Mouse (Mus musculus): ENCODE data around the gene Slc13a4. TPM values are rescaled to one million over a fixed set of nuclear protein-coding genes. Genes with fewer than 3 reads are reported as not detected.

Slc13a4 gene
- polyA plus RNA-seq, 1 experiment from 2014 or later = 1.3 TPM

DNA sequence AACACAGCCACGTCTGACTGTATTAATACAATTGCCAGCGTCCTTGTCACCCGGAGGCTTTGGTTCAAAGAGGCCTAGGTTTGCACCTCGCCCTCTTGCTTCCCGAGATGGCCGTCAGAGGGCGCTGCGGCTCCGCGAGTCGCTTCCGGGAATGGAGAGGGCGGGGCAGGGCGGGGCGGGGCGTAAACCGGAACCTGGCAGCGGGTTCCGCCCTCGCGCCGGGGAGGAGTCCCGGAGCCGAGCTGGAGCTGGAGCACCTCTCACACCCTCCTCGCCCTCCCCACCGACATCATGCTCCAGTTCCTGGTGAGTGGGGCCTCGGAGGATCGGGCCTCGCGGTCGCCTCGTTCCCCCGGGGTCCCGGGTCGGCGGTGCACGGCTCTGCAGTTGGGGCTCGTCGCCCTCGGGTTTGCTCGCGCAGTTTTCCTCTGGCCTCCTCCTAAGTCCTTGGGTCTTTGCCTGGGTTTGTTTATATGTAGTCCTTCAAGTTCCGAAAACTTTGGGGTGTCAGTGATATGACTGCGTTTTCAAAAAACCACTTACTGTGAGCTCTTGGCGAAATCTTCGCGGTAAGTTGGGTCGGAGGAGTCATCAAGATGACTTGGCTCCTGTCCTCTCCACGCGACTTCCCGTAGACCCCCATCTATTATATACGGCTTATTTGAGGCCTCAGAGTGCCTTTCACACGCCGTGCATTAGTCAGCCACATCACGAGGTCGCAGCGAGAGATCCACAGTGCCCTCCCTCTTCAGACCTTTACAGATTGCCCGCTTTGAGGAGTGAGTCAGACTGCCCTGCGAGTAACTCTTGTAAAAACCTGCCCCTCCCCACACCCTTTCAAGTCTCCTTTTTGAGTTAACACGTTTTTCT is 55.2 kb downstream of the Slc13a4 start:
- peak overlapping the region; percentile 60 for H3K4me2 ChIP-seq (replicated peaks)
- WGBS = under 1% methylated on average over 60 of the region's 60 CpGs
- ATAC-seq (ENCODE audit: low FRiP score) = peak; percentile 92

GRCm38 (mm10) chr6:35251807-35252476 is 56.0 kb downstream of the Slc13a4 start:
- H3K27me3 ChIP-seq = no peaks in the 10 kb centered on the region
- H3K36me3 ChIP-seq = peaks cover 3% of the 10 kb centered on the region; the same call in 1 of the 2 replicates
- WGBS = 59% methylated on average over 17 of the region's 17 CpGs
- H3K27ac ChIP-seq = peak overlapping the region; percentile 67; the same call in 1 of the 2 replicates
- H3K4me1 ChIP-seq = peaks cover 27% of the 10 kb centered on the region
- peak overlapping the region; percentile 78; the same call in 1 of the 2 replicates for H3K9ac ChIP-seq
- H3K9me3 ChIP-seq (replicated peaks) = no peaks in the 10 kb centered on the region
- peak overlapping the region; percentile 57 for H3K4me3 ChIP-seq
- peak; percentile 21 for ATAC-seq (ENCODE audit: low FRiP score)
- peak overlapping the region; percentile 60 for H3K4me2 ChIP-seq (replicated peaks)

More for the DNA sequence above, 55.2 kb downstream of the Slc13a4 start:
- H3K27me3 ChIP-seq = no peaks in the 10 kb centered on the region
- H3K9ac ChIP-seq = peak overlapping the region; percentile 78
- no peaks in the 10 kb centered on the region for H3K36me3 ChIP-seq
- H3K4me3 ChIP-seq = peak overlapping the region; percentile 57
- H3K27ac ChIP-seq = peak overlapping the region; percentile 67
- H3K9me3 ChIP-seq (replicated peaks) = no peaks in the 10 kb centered on the region
- H3K4me1 ChIP-seq = peaks cover 27% of the 10 kb centered on the region

- Histone ChIP-seq H3K4me1 (no peaks in the 10 kb centered on the region), H3K36me3 (peaks cover 66% of the 10 kb centered on the region), H3K9ac (no peak overlapping the region), H3K4me2 (replicated peaks) (no peak overlapping the region), H3K9me3 (replicated peaks) (no peaks in the 10 kb centered on the region), H3K27me3 (no peaks in the 10 kb centered on the region), H3K4me3 (no peak overlapping the region), H3K27ac (no peak overlapping the region)
- WGBS = 64% methylated on average over 5 of the region's 5 CpGs
- ATAC-seq (ENCODE audit: low FRiP score) = no peak
Observed at GRCm38 (mm10) chr6:35245086-35245485, 62.8 kb downstream of the Slc13a4 start.

GRCm38 (mm10) chr6:35243989-35244388 is 63.9 kb downstream of the Slc13a4 start:
- H3K4me2 ChIP-seq (replicated peaks) = no peak overlapping the region
- H3K9ac ChIP-seq = no peak overlapping the region
- H3K36me3 ChIP-seq = peaks cover 71% of the 10 kb centered on the region
- H3K4me3 ChIP-seq = no peak overlapping the region
- 88% methylated on average over 9 of the region's 9 CpGs for WGBS
- no peaks in the 10 kb centered on the region for H3K27me3 ChIP-seq
- H3K27ac ChIP-seq = no peak overlapping the region
- no peak for ATAC-seq (ENCODE audit: low FRiP score)
- H3K4me1 ChIP-seq = no peaks in the 10 kb centered on the region
- no peaks in the 10 kb centered on the region for H3K9me3 ChIP-seq (replicated peaks)

DNA sequence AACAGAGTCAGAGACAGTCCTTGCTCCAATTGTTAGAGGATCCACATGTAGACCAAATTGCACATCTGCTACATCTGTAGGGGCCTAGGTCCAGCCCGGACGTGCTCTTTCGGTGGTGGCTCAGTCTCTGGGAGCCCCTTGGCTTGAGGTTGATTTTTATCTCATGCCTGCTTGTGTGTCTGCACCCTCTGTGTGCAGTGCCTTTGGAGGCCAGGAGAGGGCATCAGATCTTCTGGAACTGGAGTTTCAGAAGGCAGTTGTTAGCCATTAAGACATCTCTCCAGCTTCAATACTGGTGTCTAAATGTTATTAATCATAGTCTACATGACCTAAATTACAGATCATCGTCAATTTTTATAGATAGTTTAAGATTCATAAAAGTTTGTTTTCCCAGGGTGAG is 64.7 kb downstream of the Slc13a4 start:
- no peaks in the 10 kb centered on the region for H3K27me3 ChIP-seq
- no peak overlapping the region for H3K4me2 ChIP-seq (replicated peaks)
- no peak overlapping the region for H3K27ac ChIP-seq
- no peak for ATAC-seq (ENCODE audit: low FRiP score)
- no peak overlapping the region for H3K4me3 ChIP-seq
- 98% methylated on average over 4 of the region's 4 CpGs for WGBS
- H3K9ac ChIP-seq = no peak overlapping the region
- H3K9me3 ChIP-seq (replicated peaks) = no peaks in the 10 kb centered on the region
- no peaks in the 10 kb centered on the region for H3K4me1 ChIP-seq
- H3K36me3 ChIP-seq = peaks cover 78% of the 10 kb centered on the region

DNA sequence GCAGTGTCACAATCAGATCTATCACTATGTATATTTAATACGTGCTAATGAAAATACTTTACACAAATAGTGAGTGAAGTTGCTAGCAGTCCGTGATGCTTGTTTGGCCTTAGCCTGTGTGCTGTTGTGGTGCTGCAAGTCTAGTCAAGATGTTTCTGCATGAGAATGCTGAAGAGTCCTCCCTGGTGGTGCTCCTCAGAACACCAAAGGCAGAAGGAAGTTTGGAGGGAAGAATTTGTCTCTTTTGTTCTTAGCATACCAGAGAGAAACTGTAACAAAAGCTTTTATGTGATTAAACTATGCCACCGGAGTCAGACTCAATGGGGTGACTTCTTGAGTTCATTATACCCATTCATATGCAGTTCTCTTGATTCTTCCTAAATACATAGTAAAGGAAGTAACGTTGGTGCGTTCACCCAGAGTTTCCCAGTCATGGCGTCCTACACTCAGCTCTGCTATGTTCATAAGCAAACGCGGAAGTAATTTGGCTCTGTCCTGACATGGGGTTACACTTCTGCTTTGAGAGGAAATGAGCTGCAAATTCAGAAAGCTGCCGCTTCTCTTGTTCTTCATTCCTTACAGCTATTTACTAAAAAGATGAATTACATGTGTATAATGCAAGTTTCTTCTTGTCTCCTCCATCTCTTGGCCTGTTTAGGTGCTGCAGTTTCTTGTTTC is 71.7 kb downstream of the Slc13a4 start:
- ATAC-seq (ENCODE audit: low FRiP score) = no peak
- H3K9ac ChIP-seq = no peak overlapping the region
- H3K36me3 ChIP-seq = peaks cover 74% of the 10 kb centered on the region

GRCm38 (mm10) chr6:35229415-35229814 is 78.5 kb downstream of the Slc13a4 start:
- H3K27me3 ChIP-seq = no peaks in the 10 kb centered on the region
- no peak for ATAC-seq (ENCODE audit: low FRiP score)
- 92% methylated on average over 1 of the region's 1 CpGs for WGBS
- H3K9me3 ChIP-seq (replicated peaks) = no peaks in the 10 kb centered on the region
- H3K9ac ChIP-seq = no peak overlapping the region
- no peak overlapping the region for H3K4me2 ChIP-seq (replicated peaks)
- no peak overlapping the region for H3K27ac ChIP-seq
- H3K4me3 ChIP-seq = no peak overlapping the region
- H3K36me3 ChIP-seq = peaks cover 62% of the 10 kb centered on the region
- H3K4me1 ChIP-seq = no peaks in the 10 kb centered on the region

More for the DNA sequence above, 71.7 kb downstream of the Slc13a4 start:
- H3K27ac ChIP-seq = no peak overlapping the region
- no peaks in the 10 kb centered on the region for H3K27me3 ChIP-seq
- no peaks in the 10 kb centered on the region for H3K9me3 ChIP-seq (replicated peaks)
- no peak overlapping the region for H3K4me2 ChIP-seq (replicated peaks)
- H3K4me1 ChIP-seq = no peaks in the 10 kb centered on the region
- WGBS = 63% methylated on average over 9 of the region's 9 CpGs
- H3K4me3 ChIP-seq = no peak overlapping the region

GRCm38 (mm10) chr6:35225696-35226095 is 82.2 kb downstream of the Slc13a4 start:
- no peaks in the 10 kb centered on the region for H3K9me3 ChIP-seq (replicated peaks)
- no peaks in the 10 kb centered on the region for H3K27me3 ChIP-seq
- H3K4me3 ChIP-seq = no peak overlapping the region
- H3K36me3 ChIP-seq = peaks cover 52% of the 10 kb centered on the region
- 80% methylated on average over 4 of the region's 4 CpGs for WGBS
- H3K9ac ChIP-seq = no peak overlapping the region
- H3K4me2 ChIP-seq (replicated peaks) = no peak overlapping the region
- no peak for ATAC-seq (ENCODE audit: low FRiP score)
- no peaks in the 10 kb centered on the region for H3K4me1 ChIP-seq
- no peak overlapping the region for H3K27ac ChIP-seq

Other genes with a start within 250 kb of the Slc13a4 start
- gene Cnot4, start 174.4 kb downstream of the Slc13a4 start, polyA plus RNA-seq (2016; fragmentation: Nextera tagmentation; extraction: Ambion mirVana) = 32.6 and 33.0 TPM in 2 replicates
- gene Nup205, start 130.7 kb downstream of the Slc13a4 start, polyA plus RNA-seq (2016; fragmentation: Nextera tagmentation; extraction: Ambion mirVana) = 42.4 and 42.8 TPM in 2 replicates
- gene Fam180a, start 18.0 kb upstream of the Slc13a4 start, polyA plus RNA-seq (2016; fragmentation: Nextera tagmentation; extraction: Ambion mirVana) = 0.39 and 0.65 TPM in 2 replicates
- 171 and 183 TPM in 2 replicates for gene Mtpn, start 231.8 kb upstream of the Slc13a4 start, polyA plus RNA-seq (2016; fragmentation: Nextera tagmentation; extraction: Ambion mirVana)